Mouse (Mus musculus): ENCODE results near the gene Pcolce.
A peak's percentile ranks its signal among the peaks of the same experiment; 100 is the strongest.

Pcolce gene

GRCm38 (mm10) chr5:137613550-137613949 lies at the start of gene Pcolce:
Pcolce (minus strand) TSS chr5:137613784.
- no peak for DNase-seq (ENCODE audit: low spot score)

- no peak for DNase-seq (ENCODE audit: low spot score)
Observed at GRCm38 (mm10) chr5:137663057-137663456, 49.5 kb upstream of the Pcolce start.

GRCm38 (mm10) chr5:137660064-137660688 lies 46.6 kb upstream of the Pcolce start:
- no peak for DNase-seq (ENCODE audit: low spot score)

GRCm38 (mm10) chr5:137656977-137657376 lies 43.4 kb upstream of the Pcolce start:
- peak; percentile 45 for DNase-seq (ENCODE audit: low spot score)

- DNase-seq (ENCODE audit: low spot score) = no peak
Observed at GRCm38 (mm10) chr5:137654746-137655145, 41.2 kb upstream of the Pcolce start.

GRCm38 (mm10) chr5:137653366-137653765 lies 39.8 kb upstream of the Pcolce start:
- no peak for DNase-seq (ENCODE audit: low spot score)

GRCm38 (mm10) chr5:137652474-137652873 lies 38.9 kb upstream of the Pcolce start:
- DNase-seq (ENCODE audit: low spot score) = no peak

GRCm38 (mm10) chr5:137649669-137650571 lies 36.3 kb upstream of the Pcolce start:
- DNase-seq (ENCODE audit: low spot score) = peak; percentile 82

GRCm38 (mm10) chr5:137649251-137649650 lies 35.7 kb upstream of the Pcolce start:
- DNase-seq (ENCODE audit: low spot score) = no peak

- DNase-seq (ENCODE audit: low spot score) = no peak
Observed at GRCm38 (mm10) chr5:137647827-137648601, 34.4 kb upstream of the Pcolce start.

GRCm38 (mm10) chr5:137645652-137646091 lies 32.1 kb upstream of the Pcolce start, which contains the start of gene Irs3:
Irs3 (minus strand) TSS chr5:137645714.
- DNase-seq (ENCODE audit: low spot score) = no peak

- DNase-seq (ENCODE audit: low spot score) = no peak
Observed at GRCm38 (mm10) chr5:137645091-137645651, 31.6 kb upstream of the Pcolce start.

GRCm38 (mm10) chr5:137644484-137644883 lies 30.9 kb upstream of the Pcolce start:
- DNase-seq (ENCODE audit: low spot score) = no peak

- no peak for DNase-seq (ENCODE audit: low spot score)
Observed at GRCm38 (mm10) chr5:137642886-137643285, 29.3 kb upstream of the Pcolce start.

GRCm38 (mm10) chr5:137641054-137641453 lies 27.5 kb upstream of the Pcolce start, which contains the start of gene Sap25:
Sap25 (plus strand) TSS chr5:137641334.
- DNase-seq (ENCODE audit: low spot score) = no peak

GRCm38 (mm10) chr5:137639472-137639871 lies 25.9 kb upstream of the Pcolce start:
- no peak for DNase-seq (ENCODE audit: low spot score)

- no peak for DNase-seq (ENCODE audit: low spot score)
Observed at GRCm38 (mm10) chr5:137633397-137634084, 20.0 kb upstream of the Pcolce start.

- no peak for DNase-seq (ENCODE audit: low spot score)
Observed at GRCm38 (mm10) chr5:137631591-137631990, 18.0 kb upstream of the Pcolce start.

- no peak for DNase-seq (ENCODE audit: low spot score)
Observed at GRCm38 (mm10) chr5:137631171-137631570, 17.6 kb upstream of the Pcolce start.

- no peak for DNase-seq (ENCODE audit: low spot score)
Observed at GRCm38 (mm10) chr5:137630602-137631001, 17.0 kb upstream of the Pcolce start.

- no peak for DNase-seq (ENCODE audit: low spot score)
Observed at GRCm38 (mm10) chr5:137629906-137630545, 16.4 kb upstream of the Pcolce start.
